Mouse (Mus musculus) midbrain, embryonic 14.5 days (tissue): ENCODE results near the gene Il20ra. TPM values are rescaled to one million over a fixed set of nuclear protein-coding genes. Genes with fewer than 3 reads are reported as not detected.

Experiments used
- ATAC-seq: fragments of 200-750 bp; cut with Nextera tagmentation; 2 replicates; pipeline ENCODE4 v1.8.0; 2017; ENCODE audit warnings: moderate number of reproducible peaks, moderate library complexity; ENCODE audit not compliant: low FRiP score, low TSS enrichment
- DNase-seq: peaks from one replicate; pipeline ENCODE4 v3.0.0-alpha.2; 2015
- H3K27ac ChIP-seq: fragments of 300-500 bp; sonication (generic); replicated peaks from 2 replicates; pipeline ENCODE4 v1.5.1; 2014; ENCODE audit warnings: mild to moderate bottlenecking, low read depth, low read length, moderate library complexity
- H3K27me3 ChIP-seq: fragments of 300-500 bp; sonication (generic); 2 replicates; pipeline ENCODE4 v1.6.1; 2014; ENCODE audit warnings: low read length, control low read depth, mixed read lengths; ENCODE audit not compliant: control insufficient read depth, insufficient read depth
- H3K36me3 ChIP-seq: fragments of 300-500 bp; sonication (generic); 2 replicates; pipeline ENCODE4 v1.6.1; 2014; ENCODE audit warnings: low read length, control low read depth; ENCODE audit not compliant: control insufficient read depth, insufficient read depth
- H3K4me1 ChIP-seq: fragments of 300-500 bp; sonication (generic); 2 replicates; pipeline ENCODE4 v1.6.1; 2014; ENCODE audit warnings: mild to moderate bottlenecking, antibody characterized with exemption, low read length, control low read depth; ENCODE audit not compliant: control insufficient read depth, insufficient read depth
- H3K4me2 ChIP-seq: fragments of 300-500 bp; sonication (generic); 2 replicates; pipeline ENCODE4 v1.6.1; 2014; ENCODE audit warnings: mild to moderate bottlenecking, low read length, moderate library complexity
- H3K4me3 ChIP-seq: fragments of 300-500 bp; sonication (generic); replicated peaks from 2 replicates; pipeline ENCODE4 v1.5.1; 2014; ENCODE audit warnings: low read depth, low read length
- H3K9ac ChIP-seq: fragments of 300-500 bp; sonication (generic); replicated peaks from 2 replicates; pipeline ENCODE4 v1.6.1; 2014; ENCODE audit warnings: mild to moderate bottlenecking, low read length, moderate library complexity
- H3K9me3 ChIP-seq: fragments of 300-500 bp; sonication (generic); 2 replicates; pipeline ENCODE4 v1.6.1; 2016; ENCODE audit warnings: low read length, control low read depth, mixed read lengths; ENCODE audit not compliant: control insufficient read depth
- WGBS: fragments of 180-500 bp; shearing (Covaris S2); extraction: QIAGEN DNeasy Blood & Tissue Kit; methylation state at CpG from one replicate; pipeline ENCODE4 v1.1.7; 2014; 5-methylcytosine and 5-hydroxymethylcytosine counted together
- polyA plus RNA-seq: library from polyadenylated mRNA; unstranded; fragments of >200 nt; fragmentation: Nextera tagmentation; extraction: Ambion mirVana; gene quantifications from 2 replicates; pipeline ENCODE4 v1.2.1, GENCODE M21; 2014

Il20ra gene
- polyA plus RNA-seq, 1 experiment from 2014 or later, result 0.26 TPM

- Histone ChIP-seq H3K9ac (no peak overlapping the region), H3K27me3 (no peaks in the 10 kb centered on the region), H3K4me3 (no peak overlapping the region), H3K36me3 (no peaks in the 10 kb centered on the region), H3K27ac (no peak overlapping the region), H3K9me3 (no peaks in the 10 kb centered on the region), H3K4me2 (no peak overlapping the region), H3K4me1 (no peaks in the 10 kb centered on the region)
- ATAC-seq (no peak), DNase-seq (peak; percentile 27)
- WGBS, result 79% methylated on average over 2 of the region's 2 CpGs
These were observed 18.7 kb upstream of the Il20ra start for GRCm38 (mm10) chr10:19693629-19694028.

DNA sequence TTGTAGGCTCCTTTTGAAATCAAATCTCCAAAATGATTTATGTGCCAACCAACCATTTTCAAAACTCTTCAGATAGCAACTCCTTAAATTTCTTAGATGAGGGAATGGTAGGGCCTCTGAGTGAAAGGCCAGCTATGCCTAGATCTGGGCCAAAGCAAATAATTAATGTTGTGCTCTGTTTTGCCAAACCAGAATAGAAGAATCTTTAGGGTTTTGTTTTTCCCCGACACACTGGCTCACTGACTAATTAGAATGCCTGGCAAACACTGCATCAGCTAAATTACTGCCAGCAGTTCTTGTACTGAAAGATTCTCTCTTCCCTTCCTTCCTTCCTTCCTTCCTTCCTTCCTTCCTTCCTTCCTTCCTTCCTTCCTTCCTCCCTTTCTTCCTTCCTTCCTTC, 13.0 kb upstream of the Il20ra start:
- Histone ChIP-seq H3K4me1 (no peaks in the 10 kb centered on the region), H3K9me3 (no peaks in the 10 kb centered on the region), H3K9ac (no peak overlapping the region), H3K27ac (no peak overlapping the region), H3K36me3 (no peaks in the 10 kb centered on the region), H3K4me2 (no peak overlapping the region), H3K27me3 (no peaks in the 10 kb centered on the region), H3K4me3 (no peak overlapping the region)
- no peak for DNase-seq
- no peak for ATAC-seq
- WGBS, result 74% methylated on average over 1 of the region's 1 CpGs

DNA sequence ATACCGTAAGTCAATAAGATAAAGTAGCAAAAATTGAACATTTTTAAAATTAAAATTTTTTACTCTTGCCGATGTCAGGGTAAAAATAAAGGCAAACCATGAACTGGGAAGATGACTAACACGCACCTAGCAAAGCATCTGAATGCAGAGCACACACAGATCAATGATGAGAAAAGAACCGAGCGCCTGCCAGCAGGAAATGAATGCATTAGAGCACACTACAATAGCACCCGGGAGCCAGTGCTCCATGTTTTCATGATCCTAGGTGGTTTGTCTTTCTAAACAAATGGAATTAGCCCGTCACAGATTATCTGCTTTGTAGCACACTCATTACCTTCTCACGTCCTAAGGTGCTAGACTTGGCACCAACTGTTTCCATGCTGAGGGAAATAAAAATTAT, 7.9 kb upstream of the Il20ra start:
- no peak overlapping the region for H3K27ac ChIP-seq
- no peaks in the 10 kb centered on the region for H3K27me3 ChIP-seq
- H3K9ac ChIP-seq, result no peak overlapping the region
- no peaks in the 10 kb centered on the region; the same call in 1 of the 2 replicates for H3K4me1 ChIP-seq
- ATAC-seq (no peak), DNase-seq (peak; percentile 57)
- 29% methylated on average over 8 of the region's 8 CpGs for WGBS
- H3K36me3 ChIP-seq, result no peaks in the 10 kb centered on the region
- no peak overlapping the region for H3K4me2 ChIP-seq
- H3K9me3 ChIP-seq, result no peaks in the 10 kb centered on the region
- no peak overlapping the region for H3K4me3 ChIP-seq

- Histone ChIP-seq H3K4me3 (no peak overlapping the region), H3K9ac (no peak overlapping the region), H3K27ac (no peak overlapping the region), H3K36me3 (no peaks in the 10 kb centered on the region), H3K27me3 (peaks cover 9% of the 10 kb centered on the region; the same call in 1 of the 2 replicates), H3K9me3 (no peaks in the 10 kb centered on the region), H3K4me1 (peaks cover 7% of the 10 kb centered on the region), H3K4me2 (no peak overlapping the region)
- WGBS, result 71% methylated on average over 12 of the region's 12 CpGs
- ATAC-seq, result no peak
- no peak for DNase-seq
These were observed 4.6 kb upstream of the Il20ra start for GRCm38 (mm10) chr10:19707768-19708167.

GRCm38 (mm10) chr10:19708277-19709070, 3.9 kb upstream of the Il20ra start:
- peak; percentile 60 for DNase-seq
- no peak overlapping the region for H3K27ac ChIP-seq
- peaks cover 7% of the 10 kb centered on the region for H3K4me1 ChIP-seq
- H3K9ac ChIP-seq, result no peak overlapping the region
- H3K4me3 ChIP-seq, result no peak overlapping the region
- no peaks in the 10 kb centered on the region for H3K36me3 ChIP-seq
- 60% methylated on average over 12 of the region's 12 CpGs for WGBS
- H3K4me2 ChIP-seq, result no peak overlapping the region
- H3K27me3 ChIP-seq, result peaks cover 11% of the 10 kb centered on the region; the same call in 1 of the 2 replicates
- H3K9me3 ChIP-seq, result no peaks in the 10 kb centered on the region
- no peak for ATAC-seq

DNA sequence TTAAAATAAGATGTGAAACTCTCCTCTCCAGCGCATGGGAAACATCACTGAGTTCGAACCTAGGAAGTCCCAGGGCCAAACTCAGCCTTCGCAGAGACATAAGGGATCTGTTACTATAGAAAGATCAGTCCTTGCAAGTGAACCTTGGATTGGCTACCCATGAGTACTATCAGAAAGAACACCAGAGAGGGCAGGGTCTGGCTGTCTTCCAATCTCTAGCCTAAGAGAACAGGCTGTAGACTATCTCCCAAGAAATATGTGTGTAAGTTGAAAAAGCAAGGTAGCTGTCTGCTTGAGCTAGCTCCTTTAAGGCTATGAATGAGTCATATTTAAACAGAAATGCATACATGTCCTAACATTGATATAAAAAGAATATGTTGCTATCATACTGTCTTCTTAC, 1.4 kb upstream of the Il20ra start:
- no peak overlapping the region for H3K4me3 ChIP-seq
- WGBS, result 88% methylated on average over 3 of the region's 3 CpGs
- no peaks in the 10 kb centered on the region for H3K36me3 ChIP-seq
- peaks cover 7% of the 10 kb centered on the region; the same call in 1 of the 2 replicates for H3K4me1 ChIP-seq
- no peak overlapping the region for H3K4me2 ChIP-seq
- no peak overlapping the region for H3K27ac ChIP-seq
- ATAC-seq (no peak), DNase-seq (no peak)
- no peaks in the 10 kb centered on the region for H3K9me3 ChIP-seq
- H3K27me3 ChIP-seq, result peaks cover 17% of the 10 kb centered on the region; the same call in 1 of the 2 replicates
- no peak overlapping the region for H3K9ac ChIP-seq

DNA sequence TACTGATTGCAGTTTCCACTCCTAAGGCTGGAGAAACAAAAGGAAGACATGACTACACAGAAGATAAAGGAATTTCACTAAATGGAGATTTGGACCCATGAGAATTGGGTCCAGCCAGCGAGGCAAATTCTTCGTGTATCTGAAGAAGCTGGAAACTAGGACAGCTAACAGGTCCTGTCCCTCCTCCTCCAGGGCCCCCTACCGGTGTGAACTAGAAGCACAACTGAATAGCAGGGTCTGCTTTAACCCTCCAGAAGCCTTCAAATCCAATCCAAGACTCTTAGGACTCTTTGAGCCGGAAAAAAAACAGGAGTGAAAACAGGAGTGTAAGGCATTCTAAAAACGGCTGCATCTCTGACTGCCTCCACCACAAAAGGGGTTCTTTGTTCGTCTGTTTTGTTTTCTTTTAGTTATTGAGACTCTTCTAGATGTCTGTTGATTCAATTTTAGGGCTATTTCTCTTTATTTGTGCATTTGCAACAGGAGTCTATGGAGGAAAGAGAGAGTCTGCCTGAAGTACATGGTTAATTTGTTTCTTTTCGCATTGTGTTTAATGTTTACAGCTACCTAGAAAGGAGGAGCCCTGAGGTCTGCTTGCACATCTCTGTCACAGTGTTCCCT, 709 bp upstream of the Il20ra start:
- Histone ChIP-seq H3K9ac (no peak overlapping the region), H3K4me3 (no peak overlapping the region), H3K4me1 (peaks cover 7% of the 10 kb centered on the region; the same call in 1 of the 2 replicates), H3K9me3 (no peaks in the 10 kb centered on the region), H3K36me3 (no peaks in the 10 kb centered on the region), H3K4me2 (peak overlapping the region; percentile 88), H3K27me3 (peaks cover 17% of the 10 kb centered on the region; the same call in 1 of the 2 replicates), H3K27ac (no peak overlapping the region)
- ATAC-seq (no peak), DNase-seq (peak; percentile 30)
- WGBS, result 42% methylated on average over 7 of the region's 7 CpGs

- H3K27ac ChIP-seq, result no peak overlapping the region
- H3K4me1 ChIP-seq, result no peaks in the 10 kb centered on the region
- H3K4me2 ChIP-seq, result no peak overlapping the region
- H3K9ac ChIP-seq, result no peak overlapping the region
- H3K4me3 ChIP-seq, result no peak overlapping the region
- H3K36me3 ChIP-seq, result no peaks in the 10 kb centered on the region
- no peak for DNase-seq
- H3K27me3 ChIP-seq, result peaks cover 4% of the 10 kb centered on the region; the same call in 1 of the 2 replicates
- no peak for ATAC-seq
- WGBS, result 85% methylated on average over 3 of the region's 3 CpGs
- no peaks in the 10 kb centered on the region for H3K9me3 ChIP-seq
These were observed 6.3 kb downstream of the Il20ra start for GRCm38 (mm10) chr10:19718627-19719026.

- no peaks in the 10 kb centered on the region for H3K27me3 ChIP-seq
- H3K36me3 ChIP-seq, result no peaks in the 10 kb centered on the region
- H3K4me1 ChIP-seq, result no peaks in the 10 kb centered on the region
- 70% methylated on average over 3 of the region's 3 CpGs for WGBS
- H3K9me3 ChIP-seq, result no peaks in the 10 kb centered on the region
- H3K9ac ChIP-seq, result no peak overlapping the region
- H3K27ac ChIP-seq, result no peak overlapping the region
- no peak overlapping the region for H3K4me2 ChIP-seq
- H3K4me3 ChIP-seq, result no peak overlapping the region
- DNase-seq (no peak), ATAC-seq (no peak)
These were observed 9.9 kb downstream of the Il20ra start for GRCm38 (mm10) chr10:19722320-19722719.
